In the genomic region with DNA sequence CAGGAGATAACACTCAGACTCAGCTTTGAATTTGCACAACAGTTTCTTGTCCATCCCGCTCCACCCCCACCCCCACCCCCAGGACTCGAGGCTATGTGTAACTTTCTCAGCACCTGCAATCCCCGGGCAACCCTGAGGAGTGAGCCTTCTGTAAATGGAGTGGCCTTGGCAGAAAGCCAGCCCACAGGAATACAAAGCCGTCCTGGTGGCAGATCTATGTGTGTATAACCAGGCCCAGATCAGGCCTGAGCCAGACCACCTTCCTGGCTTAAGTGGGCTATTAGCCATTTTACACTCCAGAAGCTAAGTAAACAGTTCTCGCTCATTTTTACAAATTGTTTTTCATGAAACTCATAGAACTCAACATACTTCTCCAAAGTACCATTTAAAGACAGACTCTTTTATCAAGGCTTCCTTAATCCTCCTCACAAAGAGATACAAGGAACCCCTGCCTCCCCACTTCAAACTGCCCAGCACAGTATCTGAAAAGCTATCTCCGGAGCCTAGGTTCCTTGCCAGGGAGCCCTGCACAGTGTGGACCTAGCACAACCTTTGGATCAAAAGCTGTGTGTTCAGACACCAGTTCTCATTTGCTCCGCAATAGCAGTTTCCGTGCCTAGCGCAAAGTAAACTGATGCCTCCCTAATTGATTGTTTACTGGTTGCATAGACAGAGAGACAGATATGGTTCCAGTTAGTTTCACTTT, we compare ENCODE assay signal across 9 mouse cellular contexts. TPM values are rescaled to one million over a fixed set of nuclear protein-coding genes. Genes with fewer than 3 reads are reported as not detected.
DNase-seq lines count a peak whose midpoint lies in the region; ATAC-seq and TF ChIP-seq lines count a peak whose summit lies in the region.
"Had no signal": no experiment of that assay in that cellular context is flagged by ENCODE, and none has a peak within 500 bp of the region (broad histone marks: within the 10 kb centered on the region; RNA-seq: fewer than 3 reads in every experiment).

No protein-coding gene starts in this region.

- peak overlapping the region; percentile 34; the same call in 1 of the 2 replicates for H3K4me2 ChIP-seq in heart, embryonic 12.5 days
- H3K4me2 ChIP-seq in forebrain, embryonic 12.5 days = peak overlapping the region; percentile 4; the same call in 1 of the 2 replicates

- no peak for TF ChIP-seq RAD21 in MEL (IDR thresholded peaks at IDR 0.05; ENCODE audit: low read depth, low read length)

- peaks cover 16% of the 10 kb centered on the region for H3K36me3 ChIP-seq in heart, embryonic 12.5 days
- peaks cover 7 to 45% of the 10 kb centered on the region in 2 experiments for H3K36me3 ChIP-seq in MEL (ENCODE audit: control insufficient read depth in 1 of 2, insufficient read depth in 2 of 2, low read length in 2 of 2)
- no peaks in the 10 kb centered on the region for H3K36me3 ChIP-seq in forebrain, embryonic 12.5 days (replicated peaks)

- H3K27ac ChIP-seq in heart, embryonic 12.5 days (ENCODE audit: poor library complexity, severe bottlenecking) = peak overlapping the region; percentile 81
- peak overlapping the region; percentile 71 for H3K27ac ChIP-seq in MEL (ENCODE audit: control insufficient read depth, low read depth, low read length)
- H3K27ac ChIP-seq in forebrain, embryonic 12.5 days = peak overlapping the region; percentile 75

- peak; percentile 35; the same call in 1 of the 2 replicates for ATAC-seq in heart, embryonic 12.5 days (ENCODE audit: insufficient number of reproducible peaks, low FRiP score)
- ATAC-seq in forebrain, embryonic 12.5 days (ENCODE audit: low FRiP score) = peak; percentile 82; the same call in 1 of the 2 replicates
- peak; percentile 45; the same call in 1 of the 2 replicates for ATAC-seq in megakaryocyte progenitor cell, adult 5-6 weeks (replicated peaks; ENCODE audit: poor library complexity)

- H3K4me3 ChIP-seq in heart, embryonic 12.5 days = no peak overlapping the region
- peak overlapping the region in 1 of 2 experiments; percentile 3; a peak in 1 of 4 replicates for H3K4me3 ChIP-seq in MEL (ENCODE audit: control insufficient read depth in 1 of 2, insufficient read depth in 1 of 2, low read depth in 2 of 2, low read length in 2 of 2)
- H3K4me3 ChIP-seq in forebrain, embryonic 12.5 days (replicated peaks) = no peak overlapping the region

- peaks cover 45% of the 10 kb centered on the region for H3K79me2 ChIP-seq in MEL (ENCODE audit: control insufficient read depth, insufficient read depth, low read length, poor library complexity)

- H3K27me3 ChIP-seq in heart, embryonic 12.5 days (replicated peaks) = no peaks in the 10 kb centered on the region
- H3K27me3 ChIP-seq in MEL (ENCODE audit: control insufficient read depth in 1 of 2, insufficient read depth in 2 of 2, low read length in 2 of 2) = no peaks in the 10 kb centered on the region
- no peaks in the 10 kb centered on the region for H3K27me3 ChIP-seq in forebrain, embryonic 12.5 days

- peaks cover 41% of the 10 kb centered on the region for H3K4me1 ChIP-seq in heart, embryonic 12.5 days (replicated peaks)
- H3K4me1 ChIP-seq in MEL (ENCODE audit: control insufficient read depth in 1 of 2, insufficient read depth in 2 of 2, low read length in 2 of 2) = peaks cover 18 to 38% of the 10 kb centered on the region in 2 experiments
- H3K4me1 ChIP-seq in forebrain, embryonic 12.5 days = peaks cover 24% of the 10 kb centered on the region

- WGBS in heart, embryonic 12.5 days = 51% methylated on average over 9 of the region's 9 CpGs
- WGBS in forebrain, embryonic 12.5 days = 44% methylated on average over 9 of the region's 9 CpGs

- DNase-seq in heart, postnatal 25 days (ENCODE audit: low spot score) = no peak
- DNase-seq in MEL (ENCODE audit: low read depth, low spot score) = peak; percentile 71
- peak; percentile 46 for DNase-seq in kidney, adult 9 months
- no peak for DNase-seq in spleen, postnatal 36 days (ENCODE audit: low spot score in 2 of 2)
- DNase-seq in right cerebral cortex, postnatal 36 days (ENCODE audit: low spot score in 2 of 2) = no peak

- no peaks in the 10 kb centered on the region for H3K9me3 ChIP-seq in heart, embryonic 12.5 days (replicated peaks)
- no peaks in the 10 kb centered on the region for H3K9me3 ChIP-seq in MEL (replicated peaks; ENCODE audit: insufficient read depth, low read length)
- H3K9me3 ChIP-seq in forebrain, embryonic 12.5 days = no peaks in the 10 kb centered on the region

- TF ChIP-seq EP300 in MEL (IDR thresholded peaks at IDR 0.05; ENCODE audit: low read depth in 1 of 2, low read length in 2 of 2) = peak; percentile 24 to 47; a peak in 2 of 4 replicates

- no peak overlapping the region for H3K9ac ChIP-seq in heart, embryonic 12.5 days
- peak overlapping the region; percentile 31 for H3K9ac ChIP-seq in MEL (ENCODE audit: control insufficient read depth, low read depth, low read length, poor library complexity, severe bottlenecking)
- no peak overlapping the region for H3K9ac ChIP-seq in forebrain, embryonic 12.5 days

- intact Hi-C loops in heart, postnatal 25 days (cut with DNase I) = no loop called here

- TF ChIP-seq POLR2A in MEL (IDR thresholded peaks at IDR 0.05; ENCODE audit: control insufficient read depth in 1 of 2, insufficient read depth in 1 of 2, low read depth in 1 of 2, low read length in 2 of 2, poor library complexity in 1 of 2) = no peak

- no peak for TF ChIP-seq CTCF in MEL (IDR thresholded peaks at IDR 0.05 in 2 of 3, conservative IDR thresholded peaks at IDR 0.05 in 1 of 3; ENCODE audit: control insufficient read depth in 1 of 3, insufficient read depth in 1 of 3, low read depth in 2 of 3, low read length in 3 of 3, poor library complexity in 1 of 3, severe bottlenecking in 1 of 3)

TF ChIP-seq in MEL, 35 proteins besides CTCF, POLR2A, EP300 and RAD21:
- no peak for TF ChIP-seq GATA1 (IDR thresholded peaks at IDR 0.05; ENCODE audit: low read depth, low read length)
- TF ChIP-seq E2F4 (IDR thresholded peaks at IDR 0.05; ENCODE audit: borderline replicate concordance, low read depth, low read length) = no peak
- no peak for TF ChIP-seq HCFC1 (IDR thresholded peaks at IDR 0.05; ENCODE audit: low read depth, low read length)
- no peak for TF ChIP-seq ZC3H11A (IDR thresholded peaks at IDR 0.05; ENCODE audit: low read depth, low read length)
- TF ChIP-seq USF1 (IDR thresholded peaks at IDR 0.05; ENCODE audit: low read depth, low read length) = no peak
- no peak for TF ChIP-seq MAZ (IDR thresholded peaks at IDR 0.05; ENCODE audit: low read depth, low read length)
- no peak for TF ChIP-seq GABPA (IDR thresholded peaks at IDR 0.05; ENCODE audit: low read depth, low read length)
- no peak for TF ChIP-seq NELFE (IDR thresholded peaks at IDR 0.05; ENCODE audit: low read depth, low read length)
- no peak for TF ChIP-seq CHD1 (IDR thresholded peaks at IDR 0.05; ENCODE audit: low read depth, low read length)
- no peak for TF ChIP-seq TAL1 (IDR thresholded peaks at IDR 0.05; ENCODE audit: low read length)
- no peak for TF ChIP-seq KAT2A (conservative IDR thresholded peaks at IDR 0.05; ENCODE audit: low read depth, low read length)
TF ChIP-seq in MEL: peak in this region for 0.

RNA-seq across cellular contexts. Expression of a gene that starts 7.7 kb away (rescaled TPM):
- polyA plus RNA-seq in heart, embryonic 12.5 days (2016; fragmentation: Nextera tagmentation; extraction: Ambion mirVana) = 15.2 and 15.5 TPM in 2 replicates
- total RNA-seq in heart, postnatal 25 days (2021) = 10 to 100 TPM in 1 of 2 experiments, 1 to 10 TPM in 1; 10.0 to 12.6 TPM
- total RNA-seq in MEL (2012; rRNA removed) = 19.3 and 25.2 TPM in 2 replicates
- 10 to 100 TPM in 1 of 2 experiments, not detected in 1; 56.6 TPM for polyA plus RNA-seq in MEL (2012; ENCODE audit: insufficient read depth in 1 of 2, insufficient read length in 2 of 2, low read depth in 1 of 2, low replicate concordance in 2 of 2, missing spikeins in 1 of 2)
- 11.1 TPM in 2 replicates for polyA plus RNA-seq in forebrain, embryonic 12.5 days (2016; fragmentation: Nextera tagmentation; extraction: Ambion mirVana)
- total RNA-seq in megakaryocyte progenitor cell, adult 5-6 weeks (2015) = 32.6 and 41.2 TPM in 2 replicates
- total RNA-seq in megakaryocyte progenitor cell, adult 5-6 weeks (2017) = 13.2 and 14.5 TPM in 2 replicates

RNA-seq across cellular contexts. Expression of a gene that starts 11.0 kb away (rescaled TPM):
- 24.0 and 24.7 TPM in 2 replicates for polyA plus RNA-seq in heart, embryonic 12.5 days (2016; fragmentation: Nextera tagmentation; extraction: Ambion mirVana)
- 10 to 100 TPM; 10.3 to 13.5 TPM for total RNA-seq in heart, postnatal 25 days (2021)
- 5.9 and 6.4 TPM in 2 replicates for total RNA-seq in MEL (2012; rRNA removed)
- polyA plus RNA-seq in MEL (2012; ENCODE audit: insufficient read depth in 1 of 2, insufficient read length in 2 of 2, low read depth in 1 of 2, low replicate concordance in 2 of 2, missing spikeins in 1 of 2) = 1 to 10 TPM in 1 of 2 experiments, not detected in 1; 8.7 TPM
- polyA plus RNA-seq in forebrain, embryonic 12.5 days (2016; fragmentation: Nextera tagmentation; extraction: Ambion mirVana) = 52.2 and 53.3 TPM in 2 replicates
- total RNA-seq in megakaryocyte progenitor cell, adult 5-6 weeks (2015) = 1.9 and 6.7 TPM in 2 replicates
- 7.3 and 7.9 TPM in 2 replicates for total RNA-seq in megakaryocyte progenitor cell, adult 5-6 weeks (2017)

RNA-seq across cellular contexts. Expression of a gene that starts 37.8 kb away (rescaled TPM):
- polyA plus RNA-seq in heart, embryonic 12.5 days (2016; fragmentation: Nextera tagmentation; extraction: Ambion mirVana) = 0.05 TPM in 1 of 2 replicates, not detected in the other
- total RNA-seq in heart, postnatal 25 days (2021) = 1 to 10 TPM; 1.0 to 1.2 TPM
- 0.15 TPM in 1 of 2 replicates, not detected in the other for total RNA-seq in MEL (2012; rRNA removed)
- under 1 TPM in 1 of 2 experiments, not detected in 1; 0.17 TPM for polyA plus RNA-seq in MEL (2012; ENCODE audit: insufficient read depth in 1 of 2, insufficient read length in 2 of 2, low read depth in 1 of 2, low replicate concordance in 2 of 2, missing spikeins in 1 of 2)
- polyA plus RNA-seq in forebrain, embryonic 12.5 days (2016; fragmentation: Nextera tagmentation; extraction: Ambion mirVana) = 52.3 and 60.8 TPM in 2 replicates
- not detected in 2 replicates for total RNA-seq in megakaryocyte progenitor cell, adult 5-6 weeks (2015)
- not detected in 2 replicates for total RNA-seq in megakaryocyte progenitor cell, adult 5-6 weeks (2017)

RNA-seq across cellular contexts. Expression of a gene that starts 37.8 kb away (rescaled TPM):
- 8.5 and 8.6 TPM in 2 replicates for polyA plus RNA-seq in heart, embryonic 12.5 days (2016; fragmentation: Nextera tagmentation; extraction: Ambion mirVana)
- 10 to 100 TPM; 31.4 to 33.0 TPM for total RNA-seq in heart, postnatal 25 days (2021)
- total RNA-seq in MEL (2012; rRNA removed) = not detected in 2 replicates
- not detected for polyA plus RNA-seq in MEL (2012; ENCODE audit: insufficient read depth in 1 of 2, insufficient read length in 2 of 2, low read depth in 1 of 2, low replicate concordance in 2 of 2, missing spikeins in 1 of 2)
- polyA plus RNA-seq in forebrain, embryonic 12.5 days (2016; fragmentation: Nextera tagmentation; extraction: Ambion mirVana) = 16.4 and 17.9 TPM in 2 replicates
- 0.07 TPM in 1 of 2 replicates, not detected in the other for total RNA-seq in megakaryocyte progenitor cell, adult 5-6 weeks (2015)
- total RNA-seq in megakaryocyte progenitor cell, adult 5-6 weeks (2017) = 0.81 TPM in 1 of 2 replicates, not detected in the other
- total RNA-seq: neutrophil, adult 5-6 weeks had no signal

Comparison
In these comparisons a context has a peak if more than half of its experiments do, and no peak if none do; other contexts are left out.
1. DNase-seq: peak in MEL (single experiment) and kidney, adult 9 months (single experiment); none in heart, postnatal 25 days (single experiment), spleen, postnatal 36 days (0 of 2) and right cerebral cortex, postnatal 36 days (0 of 2).
2. Peak in every context shown above with its lines, with median percentiles within 50 percentile points of each other: ATAC-seq and H3K27ac ChIP-seq.